Mouse (Mus musculus) MEL (cell line): Measurements from ENCODE around the gene Rhou. TPM values are rescaled to one million over a fixed set of nuclear protein-coding genes. Genes with fewer than 3 reads are reported as not detected.
A peak's percentile ranks its signal among the peaks of the same experiment; 100 is the strongest.

Experiments
- DNase-seq: peaks from one replicate; pipeline ENCODE4 v3.0.0; 2011; ENCODE audit warnings: low read depth, low spot score
- H3K27ac ChIP-seq: 2 replicates; pipeline ENCODE4 v1.5.1; 2012; ENCODE audit warnings: low read depth, mild to moderate bottlenecking, control low read depth, low read length, moderate library complexity; ENCODE audit not compliant: control insufficient read depth
- H3K27me3 ChIP-seq, 2 experiments: fragments of 150-350 bp in 1 of 2; sonication (generic) in 1 of 2; 2 replicates each; pipeline ENCODE4 v1.6.1; 2012; ENCODE audit warnings: low read length in 2 of 2, mild to moderate bottlenecking in 2 of 2, improper control_type of control experiment in 1 of 2, moderate library complexity in 1 of 2; ENCODE audit not compliant: insufficient read depth in 2 of 2, control insufficient read depth in 1 of 2
- H3K36me3 ChIP-seq, 2 experiments: 2 replicates each; pipeline ENCODE4 v1.6.1; 2012 to 2014; ENCODE audit warnings: low read length in 2 of 2, improper control_type of control experiment in 1 of 2, inconsistent platforms in 1 of 2, mild to moderate bottlenecking in 1 of 2; ENCODE audit not compliant: insufficient read depth in 2 of 2, control insufficient read depth in 1 of 2
- H3K4me1 ChIP-seq, 2 experiments: fragments of 150-350 bp in 1 of 2; sonication (generic) in 1 of 2; 2 replicates each; pipeline ENCODE4 v1.6.1; 2012; ENCODE audit warnings: low read length in 2 of 2, improper control_type of control experiment in 1 of 2, mild to moderate bottlenecking in 1 of 2; ENCODE audit not compliant: insufficient read depth in 2 of 2, control insufficient read depth in 1 of 2
- H3K4me3 ChIP-seq, 2 experiments: fragments of 150-350 bp in 1 of 2; sonication (generic) in 1 of 2; 2 replicates each; pipeline ENCODE4 v1.5.1; 2012; ENCODE audit warnings: low read depth in 2 of 2, low read length in 2 of 2, mild to moderate bottlenecking in 2 of 2, moderate library complexity in 2 of 2, control low read depth in 1 of 2, improper control_type of control experiment in 1 of 2; ENCODE audit not compliant: control insufficient read depth in 1 of 2, insufficient read depth in 1 of 2
- H3K79me2 ChIP-seq: 2 replicates; pipeline ENCODE4 v1.6.1; 2012; ENCODE audit warnings: mild to moderate bottlenecking, low read length, moderate library complexity; ENCODE audit not compliant: control insufficient read depth, poor library complexity, insufficient read depth
- H3K9ac ChIP-seq: 2 replicates; pipeline ENCODE4 v1.6.1; 2012; ENCODE audit warnings: low read depth, mild to moderate bottlenecking, control low read depth, low read length, moderate library complexity; ENCODE audit not compliant: control insufficient read depth, poor library complexity, severe bottlenecking
- H3K9me3 ChIP-seq: fragments of 150-350 bp; sonication (generic); replicated peaks from 2 replicates; pipeline ENCODE4 v1.6.1; 2012; ENCODE audit warnings: mild to moderate bottlenecking, low read length, improper control_type of control experiment, moderate library complexity; ENCODE audit not compliant: insufficient read depth
- BHLHE40 ChIP-seq: IDR thresholded peaks from 2 replicates; pipeline ENCODE4 v1.6.1; 2012; ENCODE audit warnings: low read depth, mild to moderate bottlenecking, inconsistent platforms, low read length, improper control_type of control experiment, borderline replicate concordance
- CHD1 ChIP-seq: IDR thresholded peaks from 2 replicates; pipeline ENCODE4 v1.6.1; 2012; ENCODE audit warnings: low read depth, mild to moderate bottlenecking, inconsistent platforms, low read length, improper control_type of control experiment
- CHD2 ChIP-seq: IDR thresholded peaks from 2 replicates; pipeline ENCODE4 v1.6.1; 2011; ENCODE audit warnings: low read length, improper control_type of control experiment
- CTCF ChIP-seq, 3 experiments: IDR thresholded peaks in 2 of 3; conservative IDR thresholded peaks in 1 of 3; 2 replicates each; pipeline ENCODE4 v1.5.1; 2011 to 2012; ENCODE audit warnings: low read length in 3 of 3, low read depth in 2 of 3, mild to moderate bottlenecking in 2 of 3, improper control_type of control experiment in 1 of 3, inconsistent platforms in 1 of 3, mixed read lengths in 1 of 3, moderate library complexity in 1 of 3; ENCODE audit not compliant: control insufficient read depth in 1 of 3, insufficient read depth in 1 of 3, poor library complexity in 1 of 3, severe bottlenecking in 1 of 3
- E2F4 ChIP-seq: IDR thresholded peaks from 2 replicates; pipeline ENCODE4 v1.6.1; 2011; ENCODE audit warnings: low read depth, low read length, improper control_type of control experiment, borderline replicate concordance
- ELF1 ChIP-seq: IDR thresholded peaks from 2 replicates; pipeline ENCODE4 v1.6.1; 2014; ENCODE audit warnings: low read depth, mild to moderate bottlenecking, inconsistent platforms, low read length, improper control_type of control experiment, moderate library complexity
- EP300 ChIP-seq, 2 experiments: IDR thresholded peaks; 2 replicates each; pipeline ENCODE4 v1.6.1; 2011; ENCODE audit warnings: improper control_type of control experiment in 2 of 2, low read length in 2 of 2, low read depth in 1 of 2, mild to moderate bottlenecking in 1 of 2
- ETS1 ChIP-seq: IDR thresholded peaks from 2 replicates; pipeline ENCODE4 v1.6.1; 2012; ENCODE audit warnings: low read depth, mild to moderate bottlenecking, inconsistent platforms, low read length, improper control_type of control experiment, moderate library complexity
- GATA1 ChIP-seq: IDR thresholded peaks from 2 replicates; pipeline ENCODE4 v1.6.1; 2011; ENCODE audit warnings: low read depth, low read length, improper control_type of control experiment
- JUND ChIP-seq: IDR thresholded peaks from 2 replicates; pipeline ENCODE4 v1.6.1; 2011; ENCODE audit warnings: low read depth, mild to moderate bottlenecking, improper control_type of control experiment, low read length
- KAT2A ChIP-seq: conservative IDR thresholded peaks from 2 replicates; pipeline ENCODE4 v1.6.1; 2012; ENCODE audit warnings: low read depth, low read length, improper control_type of control experiment, inconsistent platforms
- MAFK ChIP-seq: IDR thresholded peaks from 2 replicates; pipeline ENCODE4 v1.6.1; 2011; ENCODE audit warnings: low read depth, mild to moderate bottlenecking, low read length, improper control_type of control experiment, borderline replicate concordance
- MAX ChIP-seq: IDR thresholded peaks from 2 replicates; pipeline ENCODE4 v1.6.1; 2011; ENCODE audit warnings: low read length, improper control_type of control experiment
- MAZ ChIP-seq: IDR thresholded peaks from 2 replicates; pipeline ENCODE4 v1.6.1; 2012; ENCODE audit warnings: low read depth, mild to moderate bottlenecking, inconsistent platforms, low read length, improper control_type of control experiment
- MEF2A ChIP-seq: IDR thresholded peaks from 2 replicates; pipeline ENCODE4 v1.6.1; 2014; ENCODE audit warnings: low read depth, mild to moderate bottlenecking, inconsistent platforms, low read length, improper control_type of control experiment; ENCODE audit not compliant: poor library complexity, insufficient replicate concordance, severe bottlenecking; ENCODE audit errors: extremely low read depth
- MXI1 ChIP-seq: IDR thresholded peaks from 2 replicates; pipeline ENCODE4 v1.6.1; 2011; ENCODE audit warnings: mild to moderate bottlenecking, low read depth, low read length, improper control_type of control experiment
- MYC ChIP-seq: IDR thresholded peaks from 2 replicates; pipeline ENCODE4 v1.6.1; 2011; ENCODE audit warnings: low read depth, mild to moderate bottlenecking, low read length, improper control_type of control experiment, moderate library complexity
- NELFE ChIP-seq: IDR thresholded peaks from 2 replicates; pipeline ENCODE4 v1.6.1; 2011; ENCODE audit warnings: low read depth, low read length, improper control_type of control experiment
- NRF1 ChIP-seq: IDR thresholded peaks from 2 replicates; pipeline ENCODE4 v1.6.1; 2014; ENCODE audit warnings: low read depth, mild to moderate bottlenecking, inconsistent platforms, low read length, improper control_type of control experiment, moderate library complexity; ENCODE audit not compliant: poor library complexity, insufficient read depth, severe bottlenecking
- POLR2A ChIP-seq, 2 experiments: IDR thresholded peaks; 2 replicates each; pipeline ENCODE4 v1.6.1; 2011 to 2012; ENCODE audit warnings: low read length in 2 of 2, mild to moderate bottlenecking in 2 of 2, control low read depth in 1 of 2, improper control_type of control experiment in 1 of 2, low read depth in 1 of 2, moderate library complexity in 1 of 2; ENCODE audit not compliant: control insufficient read depth in 1 of 2, insufficient read depth in 1 of 2, poor library complexity in 1 of 2
- POLR2AphosphoS2 ChIP-seq: IDR thresholded peaks from 2 replicates; pipeline ENCODE4 v1.6.1; 2011; ENCODE audit warnings: low read length, improper control_type of control experiment
- POLR2AphosphoS5 ChIP-seq: IDR thresholded peaks from 2 replicates; pipeline ENCODE4 v1.6.1; 2012; ENCODE audit warnings: low read depth, borderline replicate concordance, mild to moderate bottlenecking, inconsistent platforms, low read length, moderate library complexity, mixed read lengths
- RAD21 ChIP-seq: IDR thresholded peaks from 2 replicates; pipeline ENCODE4 v1.6.1; 2011; ENCODE audit warnings: mild to moderate bottlenecking, low read depth, low read length, improper control_type of control experiment
- RCOR1 ChIP-seq: IDR thresholded peaks from 2 replicates; pipeline ENCODE4 v1.6.1; 2012; ENCODE audit warnings: low read depth, mild to moderate bottlenecking, inconsistent platforms, low read length, improper control_type of control experiment
- SIN3A ChIP-seq: IDR thresholded peaks from 2 replicates; pipeline ENCODE4 v1.6.1; 2012; ENCODE audit warnings: low read length, improper control_type of control experiment, inconsistent platforms
- SMC3 ChIP-seq: IDR thresholded peaks from 2 replicates; pipeline ENCODE4 v1.6.1; 2011; ENCODE audit warnings: low read depth, low read length, improper control_type of control experiment
- TAL1 ChIP-seq: IDR thresholded peaks from 2 replicates; pipeline ENCODE4 v1.6.1; 2012; ENCODE audit warnings: mild to moderate bottlenecking, inconsistent platforms, low read length, moderate library complexity, mixed read lengths
- TBP ChIP-seq: IDR thresholded peaks from 2 replicates; pipeline ENCODE4 v1.8.0; 2011; ENCODE audit warnings: low read depth, low read length, improper control_type of control experiment
- TCF12 ChIP-seq: IDR thresholded peaks from 2 replicates; pipeline ENCODE4 v1.6.1; 2014; ENCODE audit warnings: low read depth, mild to moderate bottlenecking, inconsistent platforms, low read length, improper control_type of control experiment, moderate library complexity
- UBTF ChIP-seq: IDR thresholded peaks from 2 replicates; pipeline ENCODE4 v1.6.1; 2012; ENCODE audit warnings: low read depth, mild to moderate bottlenecking, inconsistent platforms, low read length, improper control_type of control experiment, moderate library complexity, borderline replicate concordance; ENCODE audit not compliant: insufficient read depth
- USF1 ChIP-seq: IDR thresholded peaks from 2 replicates; pipeline ENCODE4 v1.6.1; 2014; ENCODE audit warnings: low read depth, mild to moderate bottlenecking, inconsistent platforms, low read length, improper control_type of control experiment, moderate library complexity
- USF2 ChIP-seq, 2 experiments: IDR thresholded peaks; 2 replicates each; pipeline ENCODE4 v1.6.1; 2011 to 2012; ENCODE audit warnings: improper control_type of control experiment in 2 of 2, low read length in 2 of 2, borderline replicate concordance in 1 of 2, inconsistent platforms in 1 of 2, low read depth in 1 of 2, mild to moderate bottlenecking in 1 of 2; ENCODE audit not compliant: insufficient read depth in 1 of 2
- ZC3H11A ChIP-seq: IDR thresholded peaks from 2 replicates; pipeline ENCODE4 v1.6.1; 2012; ENCODE audit warnings: low read depth, mild to moderate bottlenecking, inconsistent platforms, low read length, improper control_type of control experiment
- ZKSCAN1 ChIP-seq: IDR thresholded peaks from 2 replicates; pipeline ENCODE4 v1.6.1; 2012; ENCODE audit warnings: low read depth, mild to moderate bottlenecking, inconsistent platforms, low read length, improper control_type of control experiment, moderate library complexity
- ZMIZ1 ChIP-seq: IDR thresholded peaks from 2 replicates; pipeline ENCODE4 v1.6.1; 2012; ENCODE audit warnings: low read depth, mild to moderate bottlenecking, inconsistent platforms, low read length, improper control_type of control experiment, moderate library complexity
- polyA plus RNA-seq, 2 experiments: library from polyadenylated mRNA; stranded (reverse) in 1 of 2; unstranded in 1 of 2; fragments of >175 nt in 1 of 2; fragments of >200 nt in 1 of 2; gene quantifications; 2 replicates each; pipeline versions ENCODE4 v1.2.1 to v1.2.4; 2012; ENCODE audit warnings: low replicate concordance in 2 of 2, low read depth in 1 of 2; ENCODE audit not compliant: insufficient read length in 2 of 2, insufficient read depth in 1 of 2, missing spikeins in 1 of 2
- total RNA-seq: library from RNA; depleted of rRNA; stranded (reverse); fragments of 300-350 nt; gene quantifications from 2 replicates; pipeline ENCODE4 v1.2.3, GENCODE M21; 2012

Rhou gene
- total and polyA plus RNA-seq, 3 experiments, result not detected

DNA sequence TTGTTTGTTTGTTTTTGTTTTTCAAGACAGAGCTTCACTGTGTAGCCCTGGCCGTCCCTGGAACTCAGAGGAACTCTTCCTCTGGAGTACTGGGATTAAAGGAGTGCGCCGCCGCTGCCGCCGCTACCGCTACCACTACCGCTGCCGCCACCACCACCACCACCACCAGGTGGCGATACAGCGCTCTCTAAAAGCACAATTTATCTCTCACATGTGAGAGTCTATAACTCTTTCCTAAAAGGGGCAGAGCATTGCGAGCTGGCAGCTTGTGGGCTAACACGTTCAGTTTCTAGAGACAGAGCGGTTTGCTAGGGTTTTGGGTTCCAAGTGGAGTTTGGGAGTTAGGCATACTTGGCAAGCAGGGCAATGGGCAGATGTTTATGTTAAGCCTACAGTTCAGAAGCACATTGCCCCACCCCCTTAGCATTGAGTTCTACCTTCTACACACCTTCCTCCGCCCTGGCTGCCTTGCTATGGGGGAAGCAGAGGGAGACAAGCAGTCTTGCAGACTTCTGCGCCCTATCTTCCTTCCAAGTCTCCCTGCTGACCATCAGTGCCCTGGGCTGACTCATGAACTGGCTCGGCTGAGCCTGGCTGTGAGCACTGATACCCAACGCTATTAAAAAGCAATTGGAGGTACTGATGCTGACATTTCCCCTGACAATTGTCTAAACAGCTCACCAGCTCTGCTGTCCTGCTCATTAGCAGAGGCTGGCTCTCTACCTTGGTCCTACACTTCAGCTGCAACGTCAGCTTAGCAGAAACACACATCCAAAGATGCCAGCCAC, 24.6 kb upstream of the Rhou start:
- Histone ChIP-seq H3K27ac (no peak overlapping the region), H3K4me1 (peaks cover 10 to 17% of the 10 kb centered on the region in 2 experiments; a peak in 3 of 4 replicates), H3K9ac (peak overlapping the region; percentile 39; the same call in 1 of the 2 replicates), H3K27me3 (no peaks in the 10 kb centered on the region), H3K9me3 (no peaks in the 10 kb centered on the region), H3K79me2 (no peaks in the 10 kb centered on the region), H3K36me3 (peaks cover 0 to 7% of the 10 kb centered on the region in 2 experiments; a peak in 2 of 4 replicates), H3K4me3 (peak overlapping the region; percentile 49 to 77)
- DNase-seq, result peak; percentile 86
- 0 out of 2 replicates have a peak, but pooled peaks have one; percentile 30 for TF ChIP-seq MAZ
- no peak for TF ChIP-seq EP300 (IDR thresholded peaks at IDR 0.05; ENCODE audit: low read depth in 1 of 2, low read length in 2 of 2)
- 0 out of 2 replicates have a peak, but pooled peaks have one; percentile 36 for TF ChIP-seq TCF12
- peak; percentile 45; the same call in 1 of the 2 replicates for TF ChIP-seq MAX
- TF ChIP-seq BHLHE40, result 0 out of 2 replicates have a peak, but pooled peaks have one; percentile 12
- TF ChIP-seq KAT2A, result no peak
- no peak for TF ChIP-seq POLR2AphosphoS2
- no peak for TF ChIP-seq POLR2A (IDR thresholded peaks at IDR 0.05; ENCODE audit: control insufficient read depth in 1 of 2, insufficient read depth in 1 of 2, low read depth in 1 of 2, low read length in 2 of 2, poor library complexity in 1 of 2)
- no peak for TF ChIP-seq UBTF
- TF ChIP-seq GATA1, result no peak
- no peak for TF ChIP-seq RCOR1
- no peak for TF ChIP-seq USF2 (IDR thresholded peaks at IDR 0.05; ENCODE audit: borderline replicate concordance in 1 of 2, insufficient read depth in 1 of 2, low read depth in 1 of 2, low read length in 2 of 2)
- no peak for TF ChIP-seq USF1
- TF ChIP-seq ZC3H11A, result peak; percentile 61
- 0 out of 2 replicates have a peak, but pooled peaks have one; percentile 12 for TF ChIP-seq ELF1
- no peak for TF ChIP-seq NELFE
- no peak for TF ChIP-seq JUND
- no peak for TF ChIP-seq ZMIZ1
- TF ChIP-seq MEF2A, result no peak
- TF ChIP-seq E2F4, result no peak
- no peak for TF ChIP-seq POLR2AphosphoS5
- 0 out of 2 replicates have a peak, but pooled peaks have one; percentile 13 for TF ChIP-seq NRF1
- TF ChIP-seq CHD2, result no peak
- peak; percentile 78 for TF ChIP-seq SIN3A
- peak; percentile 46 to 95 (median 88); a peak in 5 of 6 replicates for TF ChIP-seq CTCF (IDR thresholded peaks at IDR 0.05 in 2 of 3, conservative IDR thresholded peaks at IDR 0.05 in 1 of 3; ENCODE audit: control insufficient read depth in 1 of 3, insufficient read depth in 1 of 3, low read depth in 2 of 3, low read length in 3 of 3, poor library complexity in 1 of 3, severe bottlenecking in 1 of 3)
- peak; percentile 78 for TF ChIP-seq SMC3
- no peak for TF ChIP-seq MAFK
- no peak for TF ChIP-seq CHD1
- TF ChIP-seq ZKSCAN1, result no peak
- TF ChIP-seq ETS1, result no peak
- no peak for TF ChIP-seq TBP
- peak; percentile 88 for TF ChIP-seq MXI1
- TF ChIP-seq MYC, result peak; percentile 52; the same call in 1 of the 2 replicates
- peak; percentile 68 for TF ChIP-seq RAD21
- no peak for TF ChIP-seq TAL1
